Mouse (Mus musculus) T-cell, adult 2 months (primary cell): ENCODE measurements around the gene Ostf1.
A peak's percentile ranks its signal among the peaks of the same experiment; 100 is the strongest.

ENCODE experiments used
- DNase-seq: peaks from one replicate; pipeline ENCODE4 v3.0.0; 2022; ENCODE audit warnings: low spot score

The Ostf1 gene

DNA sequence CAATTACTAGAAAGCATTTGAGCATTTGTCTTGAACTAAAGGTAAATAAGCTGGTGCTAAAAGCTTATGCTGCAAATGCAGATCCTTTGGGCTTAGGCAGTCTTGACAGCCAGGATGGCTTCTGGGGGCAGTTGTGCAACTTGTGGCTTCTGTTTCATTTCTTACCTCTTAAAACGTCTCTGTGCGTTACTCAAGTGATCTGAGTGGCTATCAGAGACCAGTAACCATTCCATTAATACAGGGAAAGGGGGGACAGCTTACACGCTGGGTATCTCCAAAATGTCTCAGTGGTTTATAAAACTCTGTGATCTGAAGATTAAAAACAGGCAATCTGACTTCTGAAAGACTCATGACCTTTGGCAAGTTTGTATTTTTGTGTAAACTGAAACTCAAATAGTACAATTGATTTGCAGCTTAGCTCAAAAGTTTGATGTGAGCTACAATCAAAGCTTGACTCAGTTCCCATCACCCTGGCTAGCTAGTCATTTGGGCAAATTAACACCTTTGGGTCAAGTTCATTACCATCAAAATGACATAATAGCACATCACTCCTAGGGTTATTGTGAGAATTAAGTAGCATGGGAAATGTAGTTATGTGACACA is 62.7 kb downstream of the Ostf1 start:
- no peak for DNase-seq

DNA sequence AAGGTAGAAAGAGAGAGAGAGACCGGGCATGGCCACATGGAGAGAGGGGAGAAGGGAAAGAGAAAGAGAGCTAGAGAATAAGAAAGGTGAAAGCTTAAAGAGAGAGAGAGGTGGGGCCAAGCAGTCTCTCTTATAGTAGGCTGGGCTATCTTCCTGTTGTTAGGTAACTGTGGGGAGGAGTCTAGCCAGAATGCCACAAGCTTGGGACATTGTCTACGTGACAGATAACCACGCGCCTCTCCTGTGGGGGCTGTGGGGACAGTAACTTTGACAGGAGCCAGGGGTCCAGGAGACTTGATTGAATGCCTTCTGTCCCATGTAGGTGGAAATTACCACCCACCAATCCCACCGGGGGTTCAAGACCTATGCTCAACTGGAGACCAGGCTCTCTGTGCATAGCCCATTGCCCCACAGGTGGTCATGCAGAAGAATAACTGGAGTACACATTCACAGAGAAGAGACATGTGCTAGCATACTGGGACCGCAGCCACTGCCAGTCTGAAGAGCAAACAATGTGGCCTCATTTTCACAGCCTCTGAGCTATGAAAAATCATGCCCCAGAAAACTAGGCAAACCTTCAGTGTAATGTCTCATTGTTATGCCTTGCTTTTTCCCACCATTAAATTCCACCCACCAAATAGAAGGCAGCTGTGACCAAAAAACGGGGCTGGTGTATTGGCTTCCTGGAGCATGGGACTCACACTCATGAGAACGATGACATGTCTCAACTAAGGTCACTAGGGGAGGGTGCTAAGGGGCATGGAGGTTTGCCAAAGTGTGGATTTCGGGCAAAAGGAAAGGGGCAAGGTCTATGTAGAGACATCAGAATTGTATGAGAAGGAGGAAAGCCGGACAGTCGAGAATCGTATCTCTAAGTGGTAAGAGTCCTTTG is 63.4 kb downstream of the Ostf1 start:
- no peak for DNase-seq

DNA sequence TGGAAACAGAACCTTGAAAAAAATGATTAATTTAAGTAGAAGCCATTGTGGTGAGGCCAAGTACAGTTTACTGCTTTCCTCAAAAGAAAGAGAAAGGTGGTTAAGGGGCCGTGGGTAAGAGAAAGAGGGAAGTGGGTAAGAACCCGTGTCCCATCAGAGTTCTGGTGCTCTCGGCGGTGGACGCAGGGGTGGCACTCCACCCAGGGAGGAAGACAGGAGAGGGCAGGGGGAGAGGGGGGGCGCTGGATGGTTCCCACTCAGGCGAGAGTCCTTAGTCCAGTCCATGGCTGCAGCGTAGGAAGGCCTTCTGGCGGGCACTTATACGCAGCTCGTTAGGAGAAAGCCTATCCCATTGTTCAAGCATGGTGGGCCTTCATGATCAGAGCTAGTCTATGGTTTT is 64.1 kb downstream of the Ostf1 start:
- no peak for DNase-seq

DNA sequence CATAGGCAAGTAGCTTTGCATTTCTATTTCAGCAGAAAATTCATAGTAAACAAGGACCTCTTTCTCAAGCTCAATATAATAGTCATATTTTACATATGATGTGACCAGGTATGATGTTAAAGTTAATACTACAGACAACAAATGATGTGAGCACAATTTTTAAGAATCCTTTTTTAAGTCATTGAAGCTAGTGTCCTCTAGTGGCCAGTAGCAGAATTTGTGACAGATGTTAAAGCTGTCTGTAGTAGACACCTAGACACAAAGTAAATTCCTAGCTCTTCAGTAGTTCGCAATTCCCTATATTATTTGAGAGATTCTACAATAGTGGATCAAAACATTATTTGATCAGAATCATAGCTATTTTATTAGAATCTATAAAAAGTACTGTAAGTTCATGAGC is 73.9 kb downstream of the Ostf1 start:
- DNase-seq, result no peak

DNA sequence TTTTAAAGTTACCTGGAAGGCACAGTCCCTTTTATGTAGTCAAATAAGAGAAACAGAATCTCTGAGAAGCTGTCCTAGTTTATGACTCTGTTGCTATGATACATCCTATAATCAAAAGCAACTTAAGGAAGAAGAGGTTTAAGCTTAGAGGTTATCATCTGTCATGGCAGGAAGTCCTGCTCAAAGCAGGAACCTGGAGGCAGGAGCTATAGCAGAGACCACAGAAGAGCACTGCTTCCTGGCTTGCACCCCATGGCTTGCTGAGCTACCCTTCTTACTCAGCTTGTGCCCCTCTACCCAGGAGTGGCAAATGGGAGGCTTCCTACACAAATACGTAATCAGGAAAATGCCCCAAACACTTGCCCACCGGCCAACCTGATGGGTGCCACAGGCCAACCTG is 76.0 kb downstream of the Ostf1 start:
- no peak for DNase-seq

DNA sequence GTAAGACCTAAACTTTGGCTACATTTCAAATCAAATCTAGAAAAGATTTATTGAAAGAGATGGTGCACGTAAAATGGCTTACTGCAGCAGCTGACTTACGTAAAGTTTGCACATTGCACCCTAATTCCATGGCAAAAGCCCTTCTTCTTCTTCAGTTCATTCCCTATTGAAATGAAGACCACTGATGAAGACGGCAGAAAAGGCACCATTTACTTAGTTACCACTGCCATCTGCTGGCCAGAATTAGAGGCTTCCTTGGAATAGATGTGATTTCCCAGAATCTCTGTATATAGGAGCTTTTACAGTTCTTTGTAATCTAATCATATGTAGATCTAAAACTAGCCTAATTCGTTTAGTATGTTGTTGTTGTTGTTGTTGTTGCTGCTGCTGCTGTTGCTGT is 83.0 kb downstream of the Ostf1 start:
- peak; percentile 3 for DNase-seq
